Mouse (Mus musculus) ZHBTc4 (cell line): ENCODE results near the gene Tenm4.

Source experiments
- DNase-seq: peaks from one replicate; pipeline ENCODE4 v3.0.0-alpha.2; 2011; ENCODE audit warnings: low read depth, low spot score

Gene Tenm4

GRCm38 (mm10) chr7:96524486-96525205, 353.6 kb downstream of the Tenm4 start:
- no peak for DNase-seq

- no peak for DNase-seq
These were observed 354.3 kb downstream of the Tenm4 start for GRCm38 (mm10) chr7:96525344-96525743.

- no peak for DNase-seq
These were observed 359.8 kb downstream of the Tenm4 start for GRCm38 (mm10) chr7:96530571-96531426.

GRCm38 (mm10) chr7:96531954-96532737, 361.1 kb downstream of the Tenm4 start:
- DNase-seq = no peak

- no peak for DNase-seq
These were observed 361.9 kb downstream of the Tenm4 start for GRCm38 (mm10) chr7:96532804-96533400.

GRCm38 (mm10) chr7:96536313-96536880, 365.4 kb downstream of the Tenm4 start:
- DNase-seq = no peak

- no peak for DNase-seq
These were observed 368.4 kb downstream of the Tenm4 start for GRCm38 (mm10) chr7:96539248-96540034.

GRCm38 (mm10) chr7:96540458-96541096, 369.5 kb downstream of the Tenm4 start:
- DNase-seq = no peak

- no peak for DNase-seq
These were observed 374.9 kb downstream of the Tenm4 start for GRCm38 (mm10) chr7:96545979-96546378.

- DNase-seq = no peak
These were observed 380.8 kb downstream of the Tenm4 start for GRCm38 (mm10) chr7:96551809-96552208.

- no peak for DNase-seq
These were observed 381.3 kb downstream of the Tenm4 start for GRCm38 (mm10) chr7:96552292-96552860.

- DNase-seq = peak; percentile 39
These were observed 383.2 kb downstream of the Tenm4 start for GRCm38 (mm10) chr7:96554277-96554690.

- no peak for DNase-seq
These were observed 384.2 kb downstream of the Tenm4 start for GRCm38 (mm10) chr7:96555294-96555693.

- DNase-seq = no peak
These were observed 385.7 kb downstream of the Tenm4 start for GRCm38 (mm10) chr7:96556756-96557155.

- DNase-seq = no peak
These were observed 391.8 kb downstream of the Tenm4 start for GRCm38 (mm10) chr7:96562890-96563289.

- DNase-seq = peak; percentile 66
These were observed 392.5 kb downstream of the Tenm4 start for GRCm38 (mm10) chr7:96563329-96564065.

GRCm38 (mm10) chr7:96565806-96566205, 394.8 kb downstream of the Tenm4 start:
- DNase-seq = no peak

GRCm38 (mm10) chr7:96566260-96566659, 395.2 kb downstream of the Tenm4 start:
- DNase-seq = no peak

- no peak for DNase-seq
These were observed 397.0 kb downstream of the Tenm4 start for GRCm38 (mm10) chr7:96568034-96568433.
